Mouse (Mus musculus) CH12.LX (cell line): ENCODE measurements around the gene Ccdc194. TPM values are rescaled to one million over a fixed set of nuclear protein-coding genes. Genes with fewer than 3 reads are reported as not detected.

ENCODE experiments used
- DNase-seq: peaks from one replicate; pipeline ENCODE4 v3.0.0-alpha.2; 2013; ENCODE audit errors: extremely low read depth
- H3K27ac ChIP-seq: 2 replicates; pipeline ENCODE4 v1.5.1; 2012; ENCODE audit warnings: low read depth, mild to moderate bottlenecking, control low read depth, moderate library complexity; ENCODE audit not compliant: insufficient read depth
- H3K27me3 ChIP-seq: replicated peaks from 2 replicates; pipeline ENCODE3; 2012; ENCODE audit warnings: inconsistent platforms
- H3K36me3 ChIP-seq, 2 experiments: replicated peaks in 1 of 2; 2 replicates each; pipeline versions ENCODE3 to v1.6.1; 2012; ENCODE audit warnings: inconsistent platforms in 1 of 2, low read length in 1 of 2, mild to moderate bottlenecking in 1 of 2, mixed read lengths in 1 of 2, moderate library complexity in 1 of 2; ENCODE audit not compliant: control insufficient read depth in 1 of 2, insufficient read depth in 1 of 2
- H3K4me1 ChIP-seq, 2 experiments: 2 replicates each; pipeline ENCODE4 v1.6.1; 2012; ENCODE audit warnings: inconsistent platforms in 1 of 2, moderate library complexity in 1 of 2; ENCODE audit not compliant: insufficient read depth in 2 of 2, control insufficient read depth in 1 of 2
- H3K4me2 ChIP-seq: 2 replicates; pipeline ENCODE4 v1.6.1; 2012; ENCODE audit warnings: low read depth, mild to moderate bottlenecking, control low read depth; ENCODE audit not compliant: poor library complexity, insufficient read depth, severe bottlenecking
- H3K4me3 ChIP-seq, 3 experiments: fragments of 150-350 bp in 1 of 3; sonication (generic) in 1 of 3; replicated peaks in 1 of 3; 2 replicates each; pipeline versions ENCODE3 to v1.5.1; 2011 to 2012; ENCODE audit warnings: low read depth in 2 of 3, low read length in 2 of 3, mild to moderate bottlenecking in 2 of 3, moderate library complexity in 2 of 3, control low read depth in 1 of 3, improper control_type of control experiment in 1 of 3, inconsistent platforms in 1 of 3, mixed read lengths in 1 of 3; ENCODE audit not compliant: poor library complexity in 1 of 3
- H3K79me2 ChIP-seq: replicated peaks from 2 replicates; pipeline ENCODE4 v1.6.1; 2012; ENCODE audit warnings: mild to moderate bottlenecking, moderate library complexity; ENCODE audit not compliant: control insufficient read depth, poor library complexity, insufficient read depth, severe bottlenecking; ENCODE audit errors: extremely low read depth
- H3K9ac ChIP-seq: 2 replicates; pipeline ENCODE4 v1.6.1; 2012; ENCODE audit warnings: low read depth, mild to moderate bottlenecking, control low read depth, moderate library complexity; ENCODE audit not compliant: insufficient read depth
- H3K9me3 ChIP-seq: replicated peaks from 2 replicates; pipeline ENCODE3; 2012; ENCODE audit warnings: low read length, inconsistent platforms, mixed read lengths
- BHLHE40 ChIP-seq: IDR thresholded peaks from 2 replicates; pipeline ENCODE4 v1.6.1; 2011; ENCODE audit warnings: mild to moderate bottlenecking, low read depth, low read length, improper control_type of control experiment
- EP300 ChIP-seq: IDR thresholded peaks from 2 replicates; pipeline ENCODE4 v1.6.1; 2011; ENCODE audit warnings: low read length, improper control_type of control experiment
- HCFC1 ChIP-seq: IDR thresholded peaks from 2 replicates; pipeline ENCODE4 v1.6.1; 2012; ENCODE audit warnings: low read depth, mild to moderate bottlenecking, inconsistent platforms, low read length, improper control_type of control experiment
- JUND ChIP-seq: conservative IDR thresholded peaks from 2 replicates; pipeline ENCODE4 v1.6.1; 2011; ENCODE audit warnings: low read depth, low read length, improper control_type of control experiment
- MAFK ChIP-seq: IDR thresholded peaks from 2 replicates; pipeline ENCODE4 v1.6.1; 2011; ENCODE audit warnings: low read length, improper control_type of control experiment; ENCODE audit not compliant: insufficient replicate concordance
- MAX ChIP-seq: IDR thresholded peaks from 2 replicates; pipeline ENCODE4 v1.6.1; 2011; ENCODE audit warnings: low read length, improper control_type of control experiment
- MEF2A ChIP-seq: IDR thresholded peaks from 2 replicates; pipeline ENCODE4 v1.6.1; 2014; ENCODE audit warnings: low read depth, mild to moderate bottlenecking, inconsistent platforms, low read length, improper control_type of control experiment, borderline replicate concordance
- PAX5 ChIP-seq: IDR thresholded peaks from 2 replicates; pipeline ENCODE4 v1.6.1; 2012; ENCODE audit warnings: low read length, inconsistent platforms, mixed read lengths
- USF1 ChIP-seq: IDR thresholded peaks from 2 replicates; pipeline ENCODE4 v1.6.1; 2014; ENCODE audit warnings: low read depth, mild to moderate bottlenecking, inconsistent platforms, low read length, improper control_type of control experiment
- dilution Hi-C: fragments of 300-500 bp; cut with MboI; formaldehyde crosslinking; loops from 2 replicates; pipeline ENCODE4 v1.14.3; 2020; ENCODE audit warnings: low sequenced_read_pairs; ENCODE audit not compliant: extremely low pct_unique_long_range_greater_than_20kb, extremely low pct_ligation_motif_present
- in situ Hi-C: fragments of 300-500 bp; cut with MboI; formaldehyde crosslinking; loops from 3 replicates; pipeline ENCODE4 v1.14.3; 2019; ENCODE audit warnings: low sequenced_read_pairs, low pct_ligation_motif_present, low pct_unique_long_range_greater_than_20kb, mixed read lengths
- polyA plus RNA-seq: library from polyadenylated mRNA; unstranded; fragments of >175 nt; gene quantifications from 2 replicates; pipeline ENCODE4 v1.2.1, GENCODE M21; 2012; ENCODE audit warnings: low read depth; ENCODE audit not compliant: insufficient read length
- total RNA-seq, 2 experiments: library from RNA; depleted of rRNA; stranded (reverse); fragments of 300-350 nt in 1 of 2; fragments of >200 nt in 1 of 2; gene quantifications; 2 replicates each; pipeline ENCODE4 v1.2.3; 2012 to 2014

Ccdc194 gene
- total and polyA plus RNA-seq, 3 experiments, result not detected

DNA sequence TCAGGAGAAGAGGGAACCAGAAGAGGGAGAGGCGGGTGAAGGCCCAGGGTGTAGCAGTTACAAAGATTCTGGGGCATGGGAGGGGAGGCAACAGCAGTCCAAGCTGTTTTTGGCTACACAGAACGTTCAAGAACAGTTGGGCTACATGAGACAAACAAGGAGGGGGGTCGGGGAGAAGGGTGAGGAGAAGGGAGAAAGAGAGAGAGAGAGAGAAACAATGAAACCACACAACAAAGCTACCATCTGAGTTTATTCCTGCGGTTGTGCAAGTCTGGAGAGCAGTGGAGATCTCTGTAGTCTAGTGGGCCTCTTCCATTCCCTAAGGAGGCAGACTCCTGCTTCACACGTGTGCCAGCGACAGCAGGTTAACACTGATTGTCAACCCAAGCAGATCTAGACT, 28.5 kb upstream of the Ccdc194 start:
- Histone ChIP-seq H3K4me2 (no peak overlapping the region), H3K4me1 (peaks cover 5 to 13% of the 10 kb centered on the region in 2 experiments), H3K9me3 (no peaks in the 10 kb centered on the region), H3K27ac (no peak overlapping the region), H3K36me3 (peaks cover 0 to 9% of the 10 kb centered on the region in 2 experiments), H3K9ac (no peak overlapping the region), H3K4me3 (no peak overlapping the region), H3K27me3 (no peaks in the 10 kb centered on the region), H3K79me2 (no peaks in the 10 kb centered on the region)
- TF ChIP-seq MEF2A (no peak), MAFK (no peak), JUND (no peak)
- dilution Hi-C loops, result no loop called here
- no peak for DNase-seq
- in situ Hi-C loops, result no loop called here

DNA sequence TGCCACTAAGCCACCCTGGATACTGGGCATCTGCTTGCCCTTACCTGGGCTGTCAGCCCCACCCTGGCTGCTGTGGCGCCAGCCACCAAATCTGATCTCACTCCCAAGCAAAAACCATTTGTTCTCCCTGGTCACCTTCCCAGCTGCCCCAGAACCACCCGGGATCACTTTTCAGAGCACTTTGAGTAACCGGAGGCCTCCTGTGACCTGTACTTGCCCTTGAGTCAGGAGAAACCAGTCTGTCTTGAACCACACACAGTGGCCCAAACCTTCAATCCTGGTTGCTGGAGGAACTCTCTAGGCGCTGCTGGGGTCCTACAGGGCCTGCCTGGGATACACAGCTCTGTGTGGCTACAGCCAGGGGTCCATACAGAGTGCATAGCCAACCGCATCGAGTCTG, 27.3 kb upstream of the Ccdc194 start:
- H3K79me2 ChIP-seq, result no peaks in the 10 kb centered on the region
- no peak for DNase-seq
- no peak overlapping the region for H3K9ac ChIP-seq
- H3K9me3 ChIP-seq, result no peaks in the 10 kb centered on the region
- peaks cover 9 to 20% of the 10 kb centered on the region in 2 experiments for H3K36me3 ChIP-seq
- TF ChIP-seq EP300 (no peak), MAX (no peak), BHLHE40 (no peak), PAX5 (no peak), USF1 (no peak)
- TF ChIP-seq, all 38 proteins: peak for 0
- Histone ChIP-seq H3K27ac (no peak overlapping the region), H3K4me2 (no peak overlapping the region), H3K27me3 (no peaks in the 10 kb centered on the region), H3K4me3 (no peak overlapping the region), H3K4me1 (peaks cover 0 to 4% of the 10 kb centered on the region in 2 experiments; a peak in 1 of 4 replicates)
- in situ Hi-C loops, result no loop called here
- dilution Hi-C loops, result no loop called here

DNA sequence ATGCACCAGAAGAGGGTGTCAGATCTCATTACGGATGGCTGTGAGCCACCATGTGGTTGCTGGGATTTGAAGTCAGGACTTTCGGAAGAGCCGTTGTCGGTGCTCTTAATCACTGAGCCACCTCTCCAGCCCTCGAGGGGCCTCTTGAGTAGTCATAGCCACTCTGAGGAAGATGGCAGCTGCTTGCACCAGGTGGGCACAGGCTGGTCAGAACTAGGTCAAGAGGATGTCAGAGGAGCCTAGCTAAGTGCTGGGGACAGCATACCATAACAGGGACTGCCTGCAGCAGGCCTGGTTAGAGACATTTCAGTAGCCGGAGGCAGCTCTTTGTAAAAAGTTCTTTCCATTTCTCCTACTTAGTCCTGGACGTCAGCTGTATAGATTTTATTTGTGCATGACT, 25.2 kb upstream of the Ccdc194 start:
- DNase-seq, result no peak
- dilution Hi-C loops (no loop called here), in situ Hi-C loops (no loop called here)
- Histone ChIP-seq H3K4me2 (no peak overlapping the region), H3K27ac (no peak overlapping the region), H3K79me2 (no peaks in the 10 kb centered on the region), H3K27me3 (no peaks in the 10 kb centered on the region), H3K4me3 (no peak overlapping the region), H3K9ac (no peak overlapping the region), H3K36me3 (peaks cover 27 to 39% of the 10 kb centered on the region in 2 experiments), H3K4me1 (peaks cover 0 to 4% of the 10 kb centered on the region in 2 experiments; a peak in 1 of 4 replicates), H3K9me3 (no peaks in the 10 kb centered on the region)
- no peak for TF ChIP-seq HCFC1
